Mouse (Mus musculus) spleen, adult 2 months (tissue): Measurements from ENCODE around the gene BC030499.

Experiments used
- CTCF ChIP-seq: fragments of 200-500 bp; IDR thresholded peaks from 2 replicates; pipeline ENCODE4 v1.5.1; 2011; ENCODE audit warnings: mild to moderate bottlenecking, inconsistent platforms; ENCODE audit not compliant: insufficient read depth, insufficient read length, insufficient replicate concordance; ENCODE audit errors: extremely low read depth
- POLR2A ChIP-seq: fragments of 200-500 bp; IDR thresholded peaks from 2 replicates; pipeline ENCODE4 v1.6.1; 2011; ENCODE audit warnings: low read depth, low read length, inconsistent platforms

DNA sequence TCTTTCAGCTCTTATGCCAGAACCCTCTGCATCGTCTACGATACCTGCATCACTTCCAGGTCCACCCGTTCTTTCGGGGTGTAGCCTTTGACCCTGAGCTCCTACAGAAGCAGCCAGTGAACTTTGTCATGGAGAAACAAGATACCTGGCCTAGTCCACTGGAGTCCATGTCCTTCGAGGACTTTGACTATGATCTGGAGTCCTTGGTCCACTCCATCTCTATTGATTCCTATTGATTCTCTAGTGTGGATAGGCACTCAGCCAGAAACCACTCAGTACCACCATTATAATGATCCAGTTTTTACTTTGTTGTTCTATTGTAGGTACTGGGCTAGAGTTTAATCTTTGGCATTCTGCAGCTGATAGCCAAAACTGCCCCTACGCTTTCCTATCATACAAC is 3.9 kb downstream of the BC030499 start:
- TF ChIP-seq POLR2A: no peak
- no peak for TF ChIP-seq CTCF
